Mouse (Mus musculus) common myeloid progenitor, adult 5-6 weeks (primary cell): ENCODE data around the gene Tia1. TPM values are rescaled to one million over a fixed set of nuclear protein-coding genes. Genes with fewer than 3 reads are reported as not detected.
A peak's percentile ranks its signal among the peaks of the same experiment; 100 is the strongest.

Experiments used
- ATAC-seq: replicated peaks from 2 replicates; pipeline ENCODE4 v1.8.0; 2016; ENCODE audit warnings: low read depth, mild to moderate bottlenecking, moderate TSS enrichment, inconsistent platforms; ENCODE audit not compliant: poor library complexity, severe bottlenecking
- total RNA-seq: library from RNA; stranded (forward); fragments of 200-1000, 187-1606 nt; gene quantifications from 2 replicates; pipeline ENCODE4 v1.2.3, GENCODE M21; 2017

Gene Tia1
- total RNA-seq, 1 experiment from 2014 or later: 110 TPM

DNA sequence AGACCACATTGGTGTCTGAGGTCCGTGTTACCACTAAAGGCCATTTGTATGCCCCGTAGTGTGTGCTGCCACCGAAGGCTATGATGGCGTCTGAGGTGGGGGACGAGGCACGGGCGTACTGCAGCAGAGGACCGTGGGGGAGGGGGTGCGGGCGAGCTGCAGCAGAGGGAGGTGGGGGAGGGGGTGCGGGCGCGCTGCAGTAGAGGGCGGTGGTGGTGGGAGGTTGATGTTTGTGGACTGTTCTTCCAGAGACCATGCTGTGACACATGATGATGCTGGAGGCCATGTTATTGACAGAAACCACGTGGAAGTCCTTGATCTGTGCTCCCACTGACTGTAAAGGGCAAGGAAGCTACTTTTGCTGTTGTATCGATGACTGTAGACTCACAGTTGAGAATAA lies 20.6 kb upstream of the Tia1 start:
- no peak for ATAC-seq

- ATAC-seq: no peak
Observed at GRCm38 (mm10) chr6:86384692-86385091, 19.3 kb upstream of the Tia1 start.

- ATAC-seq: no peak
Observed at GRCm38 (mm10) chr6:86385362-86386104, 18.5 kb upstream of the Tia1 start.

DNA sequence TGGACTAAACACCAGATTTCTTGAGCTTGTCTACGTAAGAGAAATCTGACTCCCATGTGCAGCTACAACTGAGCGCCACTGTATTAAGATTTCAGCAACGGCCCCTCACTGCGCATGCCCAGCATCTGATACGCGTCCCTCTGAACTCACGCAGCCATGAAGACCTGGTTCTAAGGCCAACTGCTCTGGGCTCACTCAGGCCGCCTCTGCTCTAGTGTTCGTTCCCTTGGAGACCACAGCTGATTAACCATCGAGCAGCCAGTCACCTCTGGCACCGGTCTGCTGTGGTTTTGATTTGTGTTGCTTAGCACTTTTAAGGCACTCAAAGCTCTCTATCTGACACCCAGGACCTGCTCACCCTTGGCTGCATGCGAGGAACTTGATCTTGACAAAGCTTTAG lies 16.7 kb upstream of the Tia1 start:
- no peak for ATAC-seq

DNA sequence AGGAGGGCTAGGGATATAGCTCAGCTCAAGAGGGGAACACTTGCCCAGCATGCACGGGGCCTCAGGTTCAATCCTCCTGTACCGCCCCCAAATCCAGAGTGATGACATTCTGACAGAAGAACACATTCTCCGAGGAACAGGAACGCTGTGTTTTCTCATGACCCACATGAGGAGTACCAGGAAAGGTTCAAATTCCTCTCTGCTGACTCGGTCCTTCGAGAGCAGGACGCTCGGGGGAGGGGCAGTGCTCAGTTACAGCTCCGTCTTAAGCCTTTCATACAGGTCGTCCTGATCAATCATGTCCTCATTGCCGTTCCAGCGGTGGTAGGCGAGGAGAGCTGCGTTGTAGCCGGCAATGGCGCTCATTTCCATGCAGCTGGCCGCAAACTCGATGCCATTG lies 15.6 kb upstream of the Tia1 start:
- no peak for ATAC-seq

DNA sequence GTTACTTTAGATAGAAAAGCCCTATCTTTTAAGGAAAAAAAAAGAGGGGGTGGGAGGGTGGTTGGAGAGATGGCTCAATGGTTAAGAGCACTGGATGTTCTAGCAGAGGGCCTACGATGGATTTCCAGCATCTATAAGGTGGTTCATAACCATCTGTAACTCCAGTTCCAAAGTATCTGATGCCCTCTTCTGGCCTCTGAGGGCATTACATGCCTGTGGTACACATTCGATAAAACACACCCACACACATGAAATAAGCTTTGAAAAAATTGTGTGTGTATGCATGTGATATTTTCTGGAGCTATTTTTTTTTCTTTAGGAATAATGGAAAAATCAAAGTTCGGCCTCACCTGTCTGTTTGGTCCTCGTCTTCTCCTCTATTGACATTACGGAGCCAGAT lies 12.7 kb upstream of the Tia1 start:
- ATAC-seq: no peak

DNA sequence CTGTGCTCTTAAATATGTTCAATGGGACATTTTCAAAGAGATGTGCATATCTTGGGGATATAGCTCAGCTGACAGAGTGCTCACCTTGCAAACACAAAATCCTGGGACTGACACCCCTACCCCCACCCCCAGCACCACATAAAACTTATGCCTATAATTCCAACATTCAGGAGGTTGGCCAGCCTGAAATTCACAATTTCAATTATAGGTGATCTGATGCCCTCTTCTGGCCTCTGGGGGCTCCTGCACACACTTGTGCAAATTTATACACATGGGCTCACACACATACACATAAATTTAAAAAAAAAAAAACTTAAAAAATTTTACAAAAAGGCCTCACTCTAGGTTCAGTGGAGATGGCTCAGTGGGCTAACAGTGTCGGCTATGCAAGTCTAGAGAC lies 10.8 kb upstream of the Tia1 start:
- ATAC-seq: no peak

GRCm38 (mm10) chr6:86394078-86394720 lies 9.8 kb upstream of the Tia1 start:
- ATAC-seq: no peak

DNA sequence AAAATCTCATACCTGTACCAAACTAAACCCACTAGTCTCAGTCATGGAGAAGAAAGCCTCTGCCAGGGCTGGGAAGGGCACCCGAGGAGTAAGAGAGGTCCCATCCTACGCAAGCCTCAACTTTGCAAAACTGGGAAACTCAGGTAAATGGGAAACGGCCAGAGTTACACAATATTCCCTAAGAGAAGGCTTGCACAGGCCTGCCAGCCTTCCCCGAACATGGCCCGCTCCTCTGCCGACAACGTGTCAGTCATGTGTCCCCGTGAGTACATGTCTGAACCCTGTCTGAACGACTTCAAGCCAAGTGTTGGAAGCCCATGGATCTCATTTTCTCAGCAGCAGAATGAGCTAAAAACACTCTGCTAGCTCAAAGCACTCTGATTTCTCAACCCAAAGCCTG lies 9.0 kb upstream of the Tia1 start:
- no peak for ATAC-seq

GRCm38 (mm10) chr6:86395969-86396368 lies 8.1 kb upstream of the Tia1 start:
- peak; percentile 19 for ATAC-seq

- ATAC-seq: peak; percentile 75
Observed at GRCm38 (mm10) chr6:86396581-86397256, 7.3 kb upstream of the Tia1 start, which contains the start of gene Pcyox1. Pcyox1 (minus strand) TSS chr6:86397154.

DNA sequence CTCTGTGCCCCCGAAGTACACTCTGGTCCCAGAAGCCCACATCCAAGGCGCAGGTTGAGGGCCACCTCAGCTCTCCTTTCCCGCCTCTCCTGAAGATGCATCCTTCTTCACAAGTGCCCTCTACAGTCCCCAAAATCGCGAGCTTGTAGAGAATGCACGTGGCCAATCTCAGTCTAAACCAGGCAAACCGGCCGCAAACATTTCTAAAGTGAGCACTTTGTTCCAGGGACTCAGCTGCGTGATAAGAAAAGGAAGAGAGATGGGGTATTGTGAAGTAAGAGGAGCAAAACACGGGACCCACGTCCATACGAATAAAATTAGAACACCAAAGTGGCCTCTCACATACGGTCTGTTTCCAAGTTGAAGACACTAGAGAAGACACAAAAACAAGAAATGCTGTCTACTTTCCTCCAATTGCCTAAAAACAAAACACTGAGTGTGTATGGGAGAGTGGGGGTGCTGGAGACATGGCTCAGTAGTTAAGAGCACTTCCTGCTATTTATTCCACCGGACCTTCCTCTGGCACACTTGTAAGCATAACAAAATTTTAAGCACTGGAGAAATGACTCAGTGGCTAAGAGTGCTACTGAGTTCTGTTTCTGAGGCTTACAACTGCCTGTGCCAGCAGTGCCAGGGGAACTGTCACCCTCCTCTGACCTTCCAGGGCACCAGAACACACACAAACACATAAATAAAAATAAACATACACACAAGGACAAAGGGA lies 6.6 kb upstream of the Tia1 start:
- no peak for ATAC-seq

GRCm38 (mm10) chr6:86398986-86399385 lies 5.0 kb upstream of the Tia1 start:
- ATAC-seq: no peak

- ATAC-seq: no peak
Observed at GRCm38 (mm10) chr6:86399995-86400394, 4.0 kb upstream of the Tia1 start.

DNA sequence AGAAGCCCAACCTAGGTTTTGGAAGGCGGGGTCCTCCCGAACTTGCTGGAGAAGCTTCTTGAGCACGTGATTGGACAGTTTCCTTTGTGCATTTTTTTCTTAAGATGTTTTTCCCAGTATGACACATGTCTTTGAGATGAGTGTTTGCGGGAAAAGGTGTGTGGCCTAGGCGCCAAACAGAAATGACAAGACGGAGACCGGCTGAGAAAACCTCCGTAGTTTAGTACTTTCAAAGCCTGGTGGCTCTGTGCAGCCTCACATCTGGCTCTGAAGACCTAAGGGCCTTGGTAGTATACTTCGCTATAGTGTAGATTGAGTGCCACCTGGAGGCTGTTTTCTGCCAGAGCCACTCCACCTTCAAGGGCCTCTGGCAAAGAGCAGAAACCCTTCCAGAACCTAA lies 3.0 kb upstream of the Tia1 start:
- peak; percentile 60 for ATAC-seq

DNA sequence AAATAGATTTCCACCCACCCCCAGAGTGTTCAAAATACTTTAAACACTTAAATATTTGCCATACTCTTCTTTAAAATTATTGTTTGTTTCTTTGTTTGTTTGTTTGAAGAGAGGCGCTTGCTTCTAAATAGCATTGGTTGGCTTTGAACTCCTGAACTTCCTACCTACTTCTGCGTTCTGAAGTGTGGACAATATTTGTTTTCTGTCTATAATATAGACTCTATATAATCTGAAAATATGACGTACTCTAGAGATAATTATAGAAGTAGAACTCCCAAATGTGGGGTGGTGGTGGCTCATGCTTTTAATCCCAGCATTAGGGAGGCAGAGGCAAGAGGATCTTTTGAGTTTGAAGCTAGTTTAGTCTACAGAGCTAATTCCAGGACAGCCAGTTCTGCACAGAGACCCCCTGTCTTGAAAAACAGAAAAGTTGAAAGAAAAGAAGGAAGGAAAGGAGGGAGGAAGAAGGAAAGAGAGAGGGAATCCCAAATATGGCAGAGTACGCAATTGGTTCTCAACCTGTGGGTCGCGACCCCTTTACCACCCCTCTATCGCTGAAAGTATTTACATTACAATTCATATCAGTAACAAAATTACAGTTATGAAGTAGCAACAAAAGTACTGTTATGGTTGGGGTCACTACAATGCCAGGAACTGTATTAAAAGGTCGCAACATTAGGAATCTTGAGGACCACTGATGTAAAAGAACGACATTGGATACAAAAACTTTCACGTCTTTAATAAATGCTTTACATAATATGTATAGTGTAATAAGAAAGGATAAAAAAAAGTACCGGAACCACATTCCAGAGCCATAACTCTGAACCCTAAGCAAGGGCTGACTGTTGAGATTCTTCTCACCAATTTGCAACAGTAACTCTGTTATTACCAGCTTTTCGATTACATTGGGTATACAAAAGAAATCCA lies 1.1 kb upstream of the Tia1 start:
- no peak for ATAC-seq

DNA sequence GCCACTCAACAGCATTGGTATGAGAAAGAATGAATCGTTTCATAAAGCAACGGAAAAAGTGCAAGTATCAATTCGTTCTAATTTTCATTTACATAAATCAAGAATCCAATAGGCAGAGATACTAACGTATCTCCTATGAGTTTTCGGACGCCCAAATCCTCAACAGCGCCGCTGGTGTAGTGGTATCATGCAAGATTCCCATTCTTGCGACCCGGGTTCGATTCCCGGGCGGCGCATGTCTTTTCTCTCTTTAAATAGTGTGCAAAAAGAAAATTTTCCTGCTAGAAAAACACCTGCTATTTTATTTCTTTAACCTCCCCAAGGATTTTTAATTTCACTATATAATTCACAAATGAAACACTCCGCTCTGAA lies 305 bp upstream of the Tia1 start:
- peak; percentile 40 for ATAC-seq

DNA sequence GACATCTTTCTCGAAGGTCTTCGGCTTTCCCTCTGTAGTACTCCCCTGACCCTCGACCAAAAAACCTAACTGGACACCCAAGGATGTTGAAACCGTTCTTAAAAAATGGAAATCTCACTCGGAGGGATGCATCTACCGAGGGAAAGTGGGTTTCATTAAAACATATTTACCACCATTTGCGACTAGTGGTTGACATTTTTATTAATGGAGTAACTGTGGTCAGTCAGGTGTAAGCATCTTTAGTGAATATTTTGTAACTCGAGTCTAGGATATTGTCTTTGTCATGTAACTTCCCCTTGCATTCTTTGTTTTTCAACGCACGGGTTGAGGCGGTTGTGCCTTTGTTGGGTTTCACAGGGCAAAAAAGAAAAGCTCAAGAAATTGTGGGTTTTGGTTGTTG lies 977 bp downstream of the Tia1 start:
- ATAC-seq: no peak

- no peak for ATAC-seq
Observed at GRCm38 (mm10) chr6:86406306-86406705, 2.3 kb downstream of the Tia1 start.

DNA sequence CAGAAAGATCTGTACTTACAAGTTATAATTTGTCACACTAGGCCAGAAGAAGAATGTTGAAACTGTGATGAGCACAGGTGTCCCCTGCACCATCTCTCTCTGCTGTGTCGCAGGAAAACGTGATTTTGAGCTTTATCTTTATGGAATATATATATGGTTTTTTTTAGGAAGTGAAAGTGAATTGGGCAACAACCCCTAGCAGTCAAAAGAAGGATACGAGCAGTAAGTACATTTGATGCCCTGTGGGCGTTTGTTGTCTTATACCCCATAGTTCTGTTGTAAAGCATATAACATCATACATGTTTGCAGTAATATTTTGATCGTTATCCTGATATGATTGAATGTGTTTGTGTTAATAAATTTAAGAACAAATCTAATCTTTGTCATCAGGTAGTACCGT lies 14.7 kb downstream of the Tia1 start:
- peak; percentile 63; the same call in 1 of the 2 replicates for ATAC-seq
